Mouse (Mus musculus): ENCODE results near the gene Fbxo45. TPM values are rescaled to one million over a fixed set of nuclear protein-coding genes. Genes with fewer than 3 reads are reported as not detected.

Fbxo45 gene
- polyA plus RNA-seq, 1 experiment from 2014 or later, result 8.7 TPM

DNA sequence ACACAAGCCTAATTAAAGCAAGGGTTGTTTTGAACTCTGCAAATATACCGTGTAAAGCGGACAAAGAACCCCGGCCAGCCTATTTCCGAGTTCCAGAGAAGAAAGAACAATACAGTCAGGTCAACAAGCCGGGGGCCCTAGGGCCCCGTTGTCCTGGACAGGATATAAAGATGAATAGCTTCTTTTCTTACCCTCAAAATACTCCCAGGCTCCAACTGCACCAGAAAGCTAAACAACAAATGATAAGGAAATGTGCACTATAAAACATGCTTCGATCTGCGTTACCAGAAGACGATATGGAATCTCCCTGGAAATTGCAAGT is 46.0 kb downstream of the Fbxo45 start:
- Histone ChIP-seq H3K4me1 (replicated peaks) (no peaks in the 10 kb centered on the region), H3K4me2 (peak overlapping the region; percentile 18; the same call in 1 of the 2 replicates), H3K9ac (no peak overlapping the region), H3K4me3 (peak overlapping the region; percentile 29; the same call in 1 of the 2 replicates), H3K27ac (peak overlapping the region; percentile 78), H3K9me3 (replicated peaks) (no peaks in the 10 kb centered on the region), H3K27me3 (no peaks in the 10 kb centered on the region), H3K36me3 (no peaks in the 10 kb centered on the region)
- ATAC-seq (replicated peaks; ENCODE audit: insufficient number of reproducible peaks, insufficient read depth, low FRiP score, low read depth), result no peak
- 65% methylated on average over 9 of the region's 9 CpGs for WGBS

DNA sequence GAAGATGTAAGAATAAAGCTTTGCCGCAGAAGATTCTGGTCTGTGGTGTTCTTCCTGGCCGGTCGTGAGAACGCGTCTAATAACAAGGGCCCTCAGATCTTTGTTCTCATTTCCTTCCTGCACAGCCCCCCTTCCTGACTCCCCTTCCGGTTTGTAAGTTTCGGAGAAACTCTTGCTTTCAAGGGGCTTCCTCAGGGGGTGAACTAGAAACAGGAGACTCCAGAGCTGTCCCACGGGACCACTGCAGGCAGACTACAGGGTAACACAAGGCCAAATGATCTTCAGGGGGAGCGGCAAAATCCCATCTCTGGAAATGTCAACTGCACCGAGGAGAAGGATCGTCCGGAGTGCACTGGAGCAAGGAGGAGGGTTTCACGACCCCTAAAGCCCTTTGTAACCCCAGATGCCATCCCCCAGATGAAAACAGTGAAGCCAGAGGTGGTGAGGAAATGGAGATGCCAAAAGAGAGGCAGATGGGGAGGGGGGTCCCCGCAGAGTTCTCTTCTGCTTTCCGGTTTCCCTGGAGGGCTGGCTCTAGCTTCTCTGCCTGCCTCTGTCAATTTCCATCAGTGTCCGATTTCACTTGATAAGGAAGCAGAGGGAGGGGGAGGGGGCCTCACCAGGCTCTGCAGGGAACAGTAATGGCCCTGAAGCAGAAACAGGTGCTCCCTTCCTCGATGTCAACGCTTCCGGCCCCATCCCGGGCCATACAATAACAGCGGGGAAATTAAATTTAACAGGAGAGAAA is 46.5 kb downstream of the Fbxo45 start:
- H3K27me3 ChIP-seq, result no peaks in the 10 kb centered on the region
- no peak overlapping the region for H3K9ac ChIP-seq
- no peaks in the 10 kb centered on the region for H3K4me1 ChIP-seq (replicated peaks)
- WGBS, result 61% methylated on average over 21 of the region's 21 CpGs
- H3K36me3 ChIP-seq, result no peaks in the 10 kb centered on the region
- H3K27ac ChIP-seq, result peak overlapping the region; percentile 78
- no peaks in the 10 kb centered on the region for H3K9me3 ChIP-seq (replicated peaks)
- no peak for ATAC-seq (replicated peaks; ENCODE audit: insufficient number of reproducible peaks, insufficient read depth, low FRiP score, low read depth)
- peak overlapping the region; percentile 29 for H3K4me3 ChIP-seq
- peak overlapping the region; percentile 18 for H3K4me2 ChIP-seq

DNA sequence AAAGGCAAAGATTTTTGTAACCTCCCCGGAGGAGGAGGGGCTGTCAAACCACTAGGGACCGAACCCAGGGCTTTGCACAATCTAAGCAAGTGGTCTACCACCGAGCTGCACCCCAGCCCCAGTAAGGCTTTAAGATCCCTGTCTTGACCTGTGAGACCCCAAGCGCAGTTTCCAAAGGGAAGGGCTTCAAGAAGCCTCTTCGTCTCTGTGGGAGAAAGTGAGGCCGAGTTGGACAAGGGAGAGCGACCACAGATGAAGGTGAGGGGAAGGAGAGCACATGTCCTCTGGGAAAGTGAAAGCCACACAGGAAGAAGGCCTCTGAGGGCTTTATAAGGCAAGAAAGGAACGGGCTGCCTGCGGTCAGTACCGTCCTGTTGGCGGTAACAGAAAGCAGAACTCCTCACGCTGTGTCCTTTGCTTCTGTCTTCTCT is 56.9 kb downstream of the Fbxo45 start:
- no peaks in the 10 kb centered on the region for H3K9me3 ChIP-seq (replicated peaks)
- 39% methylated on average over 11 of the region's 12 CpGs for WGBS
- peaks cover 4% of the 10 kb centered on the region; the same call in 1 of the 2 replicates for H3K4me1 ChIP-seq (replicated peaks)
- H3K27me3 ChIP-seq, result no peaks in the 10 kb centered on the region
- H3K36me3 ChIP-seq, result no peaks in the 10 kb centered on the region
- H3K9ac ChIP-seq, result no peak overlapping the region
- H3K4me2 ChIP-seq, result 0 out of 2 replicates have a peak overlapping the region, but pooled peaks have one; percentile 31
- H3K4me3 ChIP-seq, result no peak overlapping the region
- 0 out of 2 replicates have a peak overlapping the region, but pooled peaks have one; percentile 19 for H3K27ac ChIP-seq
- ATAC-seq (replicated peaks; ENCODE audit: insufficient number of reproducible peaks, insufficient read depth, low FRiP score, low read depth), result no peak

DNA sequence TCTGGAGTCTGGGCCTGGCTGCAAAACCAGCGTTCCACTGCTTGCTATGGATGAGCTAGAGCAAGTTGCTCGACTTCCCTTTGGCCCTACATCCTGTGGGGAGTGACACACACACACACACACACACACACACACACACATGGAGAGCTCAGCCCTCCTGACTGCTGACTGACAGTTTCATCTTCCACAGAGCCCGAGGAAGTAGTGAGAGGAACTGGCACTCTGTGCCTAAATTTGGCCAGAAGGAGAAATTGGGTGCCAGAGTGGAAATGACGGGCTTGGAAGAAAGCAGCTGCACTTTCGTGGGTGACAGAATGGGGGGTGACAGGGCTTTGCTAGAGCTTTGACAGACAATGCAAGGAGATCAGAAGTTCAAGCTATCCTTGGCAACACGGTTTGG is 57.8 kb downstream of the Fbxo45 start:
- no peak overlapping the region; the same call in 1 of the 2 replicates for H3K27ac ChIP-seq
- WGBS, result 41% methylated on average over 6 of the region's 6 CpGs
- no peaks in the 10 kb centered on the region for H3K9me3 ChIP-seq (replicated peaks)
- H3K4me1 ChIP-seq (replicated peaks), result peaks cover 4% of the 10 kb centered on the region; the same call in 1 of the 2 replicates
- no peaks in the 10 kb centered on the region for H3K36me3 ChIP-seq
- no peak for ATAC-seq (replicated peaks; ENCODE audit: insufficient number of reproducible peaks, insufficient read depth, low FRiP score, low read depth)
- H3K4me2 ChIP-seq, result no peak overlapping the region
- H3K9ac ChIP-seq, result no peak overlapping the region
- no peak overlapping the region for H3K4me3 ChIP-seq
- no peaks in the 10 kb centered on the region for H3K27me3 ChIP-seq

DNA sequence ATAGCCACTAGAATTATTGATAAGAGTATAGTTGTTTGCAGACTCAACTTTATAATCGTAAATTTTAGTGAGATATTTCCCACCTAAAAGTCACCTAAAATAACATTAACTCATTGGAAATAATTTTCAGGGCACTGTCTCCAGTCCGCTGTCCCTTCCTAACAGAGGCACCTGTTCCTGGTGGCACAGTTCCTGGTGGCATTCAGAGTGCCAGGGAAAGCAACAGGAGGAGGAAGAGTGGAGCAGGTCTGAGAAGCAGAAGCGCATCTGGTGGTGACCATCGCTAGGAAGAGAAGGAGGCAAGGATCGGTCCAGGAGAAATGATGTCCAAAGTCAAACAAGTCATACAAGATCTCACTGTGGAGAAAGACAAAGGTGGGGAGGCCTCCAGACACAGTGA is 60.9 kb downstream of the Fbxo45 start:
- no peak for ATAC-seq (replicated peaks; ENCODE audit: insufficient number of reproducible peaks, insufficient read depth, low FRiP score, low read depth)
- Histone ChIP-seq H3K4me3 (no peak overlapping the region), H3K27me3 (no peaks in the 10 kb centered on the region), H3K9ac (no peak overlapping the region), H3K4me2 (no peak overlapping the region), H3K27ac (no peak overlapping the region), H3K36me3 (no peaks in the 10 kb centered on the region), H3K9me3 (replicated peaks) (no peaks in the 10 kb centered on the region), H3K4me1 (replicated peaks) (peaks cover 4% of the 10 kb centered on the region; the same call in 1 of the 2 replicates)
- 90% methylated on average over 5 of the region's 5 CpGs for WGBS

MicroRNA genes within 50 kb of the gene (microRNA counts, 519-probe panel; counts per million panel counts)
- 2,159 counts per million, percentile 29 among the panel's probes with 10 or more counts for microRNA mmu-miR-1946a

Small RNA genes lying within 50 kb of the gene (microRNA-seq; reads per million reads assigned to microRNA genes)
- not detected for gene Mir1946a

Other genes starting within 250 kb of the Fbxo45 start
- gene Senp5, start 243.9 kb downstream of the Fbxo45 start, polyA plus RNA-seq (2015; fragmentation: Nextera tagmentation; extraction: Ambion mirVana), result 9.9 and 10.9 TPM in 2 replicates
- gene Pak2, start 167.8 kb downstream of the Fbxo45 start, polyA plus RNA-seq (2015; fragmentation: Nextera tagmentation; extraction: Ambion mirVana), result 21.8 and 23.8 TPM in 2 replicates
- gene Pigx, start 147.4 kb downstream of the Fbxo45 start, polyA plus RNA-seq (2015; fragmentation: Nextera tagmentation; extraction: Ambion mirVana), result 60.1 and 64.3 TPM in 2 replicates
- 19.1 and 19.2 TPM in 2 replicates for gene Cep19, start 147.4 kb downstream of the Fbxo45 start, polyA plus RNA-seq (2015; fragmentation: Nextera tagmentation; extraction: Ambion mirVana)
- 7.6 and 18.4 TPM in 2 replicates for gene Nrros, start 81.6 kb downstream of the Fbxo45 start, polyA plus RNA-seq (2015; fragmentation: Nextera tagmentation; extraction: Ambion mirVana)
- 0.42 TPM in 1 of 2 replicates, not detected in the other for gene Bex6, start 67.3 kb downstream of the Fbxo45 start, polyA plus RNA-seq (2015; fragmentation: Nextera tagmentation; extraction: Ambion mirVana)
- gene Wdr53, start 69 bp upstream of the Fbxo45 start, polyA plus RNA-seq (2015; fragmentation: Nextera tagmentation; extraction: Ambion mirVana), result 9.5 and 10.6 TPM in 2 replicates
- gene Smco1, start 24.3 kb upstream of the Fbxo45 start, polyA plus RNA-seq (2015; fragmentation: Nextera tagmentation; extraction: Ambion mirVana), result 0.16 and 0.29 TPM in 2 replicates
- gene Rnf168, start 30.3 kb upstream of the Fbxo45 start, polyA plus RNA-seq (2015; fragmentation: Nextera tagmentation; extraction: Ambion mirVana), result 18.6 and 21.4 TPM in 2 replicates
- 16.6 and 17.8 TPM in 2 replicates for gene Ubxn7, start 85.1 kb upstream of the Fbxo45 start, polyA plus RNA-seq (2015; fragmentation: Nextera tagmentation; extraction: Ambion mirVana)
- 0.22 TPM in 1 of 2 replicates, not detected in the other for gene Tm4sf19, start 153.3 kb upstream of the Fbxo45 start, polyA plus RNA-seq (2015; fragmentation: Nextera tagmentation; extraction: Ambion mirVana)
- 21.1 and 22.5 TPM in 2 replicates for gene Tctex1d2, start 172.5 kb upstream of the Fbxo45 start, polyA plus RNA-seq (2015; fragmentation: Nextera tagmentation; extraction: Ambion mirVana)
- 38.1 and 44.3 TPM in 2 replicates for gene Pcyt1a, start 183.8 kb upstream of the Fbxo45 start, polyA plus RNA-seq (2015; fragmentation: Nextera tagmentation; extraction: Ambion mirVana)
- gene Slc51a, start 240.7 kb upstream of the Fbxo45 start, polyA plus RNA-seq (2015; fragmentation: Nextera tagmentation; extraction: Ambion mirVana), result 0.49 and 0.77 TPM in 2 replicates
- not detected in 2 replicates for gene Zdhhc19, start 249.1 kb upstream of the Fbxo45 start, polyA plus RNA-seq (2015; fragmentation: Nextera tagmentation; extraction: Ambion mirVana)